Mouse (Mus musculus) lung, embryonic 15.5 days (tissue): Measurements from ENCODE around the gene Ap1g1. TPM values are rescaled to one million over a fixed set of nuclear protein-coding genes. Genes with fewer than 3 reads are reported as not detected.

ENCODE experiments used
- ATAC-seq: fragments of 200-750 bp; cut with Nextera tagmentation; 2 replicates; pipeline ENCODE4 v1.8.0; 2017; ENCODE audit warnings: moderate number of reproducible peaks, borderline replicate concordance; ENCODE audit not compliant: low FRiP score, low TSS enrichment; ENCODE audit errors: extremely low read depth
- H3K27ac ChIP-seq: fragments of 300-500 bp; sonication (generic); 2 replicates; pipeline ENCODE4 v1.5.1; 2015; ENCODE audit warnings: moderate library complexity, mild to moderate bottlenecking, inconsistent platforms
- H3K27me3 ChIP-seq: fragments of 300-500 bp; sonication (generic); 2 replicates; pipeline ENCODE4 v1.6.1; 2015; ENCODE audit warnings: inconsistent platforms
- H3K36me3 ChIP-seq: fragments of 300-500 bp; sonication (generic); 2 replicates; pipeline ENCODE4 v1.6.1; 2015; ENCODE audit warnings: inconsistent platforms
- H3K4me1 ChIP-seq: fragments of 300-500 bp; sonication (generic); 2 replicates; pipeline ENCODE4 v1.6.1; 2015; ENCODE audit warnings: inconsistent platforms
- H3K4me2 ChIP-seq: fragments of 300-500 bp; sonication (generic); 2 replicates; pipeline ENCODE4 v1.6.1; 2015; ENCODE audit warnings: inconsistent platforms, mild to moderate bottlenecking, moderate library complexity
- H3K4me3 ChIP-seq: fragments of 300-500 bp; sonication (generic); 2 replicates; pipeline ENCODE4 v1.5.1; 2015; ENCODE audit warnings: mild to moderate bottlenecking, inconsistent platforms
- H3K9ac ChIP-seq: fragments of 300-500 bp; sonication (generic); 2 replicates; pipeline ENCODE4 v1.6.1; 2015; ENCODE audit warnings: inconsistent platforms
- H3K9me3 ChIP-seq: fragments of 300-500 bp; sonication (generic); 2 replicates; pipeline ENCODE4 v1.6.1; 2016; ENCODE audit warnings: inconsistent platforms
- WGBS: fragments of 180-500 bp; shearing (Covaris S2); methylation state at CpG from one replicate; pipeline ENCODE4 v1.1.7; 2015; 5-methylcytosine and 5-hydroxymethylcytosine counted together
- polyA plus RNA-seq: library from polyadenylated mRNA; unstranded; fragments of >200 nt; fragmentation: Nextera tagmentation; extraction: Ambion mirVana; gene quantifications from 2 replicates; pipeline ENCODE4 v1.2.1, GENCODE M21; 2015

The Ap1g1 gene
- polyA plus RNA-seq, 1 experiment from 2014 or later, result 44.2 TPM

- Histone ChIP-seq H3K4me3 (no peak overlapping the region), H3K4me2 (no peak overlapping the region), H3K27ac (no peak overlapping the region), H3K36me3 (peaks cover 48% of the 10 kb centered on the region), H3K9ac (no peak overlapping the region), H3K27me3 (no peaks in the 10 kb centered on the region), H3K9me3 (no peaks in the 10 kb centered on the region), H3K4me1 (no peaks in the 10 kb centered on the region)
- no peak for ATAC-seq
- 97% methylated on average over 2 of the region's 2 CpGs for WGBS
These were observed 61.5 kb downstream of the Ap1g1 start for GRCm38 (mm10) chr8:109839822-109840221.

- no peak for ATAC-seq
- H3K9me3 ChIP-seq, result no peaks in the 10 kb centered on the region
- peaks cover 50% of the 10 kb centered on the region for H3K36me3 ChIP-seq
- H3K9ac ChIP-seq, result no peak overlapping the region
- no peak overlapping the region for H3K4me2 ChIP-seq
- H3K27ac ChIP-seq, result no peak overlapping the region
- 100% methylated on average over 1 of the region's 1 CpGs for WGBS
- H3K27me3 ChIP-seq, result no peaks in the 10 kb centered on the region
- H3K4me1 ChIP-seq, result no peaks in the 10 kb centered on the region
- H3K4me3 ChIP-seq, result no peak overlapping the region
These were observed 64.1 kb downstream of the Ap1g1 start for GRCm38 (mm10) chr8:109842468-109842867.

- no peak overlapping the region for H3K4me2 ChIP-seq
- H3K27me3 ChIP-seq, result no peaks in the 10 kb centered on the region
- 72% methylated on average over 2 of the region's 2 CpGs for WGBS
- H3K27ac ChIP-seq, result no peak overlapping the region
- ATAC-seq, result no peak
- peaks cover 66% of the 10 kb centered on the region for H3K36me3 ChIP-seq
- H3K9ac ChIP-seq, result no peak overlapping the region
- no peaks in the 10 kb centered on the region for H3K4me1 ChIP-seq
- no peaks in the 10 kb centered on the region for H3K9me3 ChIP-seq
- no peak overlapping the region for H3K4me3 ChIP-seq
These were observed 69.5 kb downstream of the Ap1g1 start for GRCm38 (mm10) chr8:109847866-109848265.

- peaks cover 59% of the 10 kb centered on the region for H3K36me3 ChIP-seq
- H3K27me3 ChIP-seq, result no peaks in the 10 kb centered on the region
- H3K27ac ChIP-seq, result no peak overlapping the region
- H3K9ac ChIP-seq, result no peak overlapping the region
- 84% methylated on average over 3 of the region's 3 CpGs for WGBS
- no peak for ATAC-seq
- H3K4me2 ChIP-seq, result no peak overlapping the region
- H3K4me1 ChIP-seq, result no peaks in the 10 kb centered on the region
- no peaks in the 10 kb centered on the region for H3K9me3 ChIP-seq
- no peak overlapping the region for H3K4me3 ChIP-seq
These were observed 70.6 kb downstream of the Ap1g1 start for GRCm38 (mm10) chr8:109848981-109849380.

- ATAC-seq, result no peak
- Histone ChIP-seq H3K9me3 (no peaks in the 10 kb centered on the region), H3K4me3 (no peak overlapping the region), H3K27ac (no peak overlapping the region), H3K4me1 (no peaks in the 10 kb centered on the region), H3K36me3 (peaks cover 58% of the 10 kb centered on the region), H3K27me3 (no peaks in the 10 kb centered on the region), H3K4me2 (no peak overlapping the region), H3K9ac (no peak overlapping the region)
- 33% methylated on average over 6 of the region's 6 CpGs for WGBS
These were observed 75.1 kb downstream of the Ap1g1 start for GRCm38 (mm10) chr8:109853423-109853822.

- Histone ChIP-seq H3K4me3 (no peak overlapping the region), H3K9ac (no peak overlapping the region), H3K27ac (no peak overlapping the region), H3K9me3 (no peaks in the 10 kb centered on the region), H3K4me1 (no peaks in the 10 kb centered on the region), H3K36me3 (peaks cover 56% of the 10 kb centered on the region), H3K27me3 (no peaks in the 10 kb centered on the region), H3K4me2 (no peak overlapping the region)
- 90% methylated on average over 4 of the region's 4 CpGs for WGBS
- no peak for ATAC-seq
These were observed 76.2 kb downstream of the Ap1g1 start for GRCm38 (mm10) chr8:109854522-109854921.

- ATAC-seq, result no peak
- H3K9ac ChIP-seq, result no peak overlapping the region
- no peaks in the 10 kb centered on the region for H3K27me3 ChIP-seq
- H3K4me3 ChIP-seq, result no peak overlapping the region
- H3K36me3 ChIP-seq, result peaks cover 56% of the 10 kb centered on the region
- H3K9me3 ChIP-seq, result no peaks in the 10 kb centered on the region
- no peak overlapping the region for H3K27ac ChIP-seq
- WGBS, result 95% methylated on average over 6 of the region's 6 CpGs
- H3K4me1 ChIP-seq, result no peaks in the 10 kb centered on the region
- H3K4me2 ChIP-seq, result no peak overlapping the region
These were observed 77.1 kb downstream of the Ap1g1 start for GRCm38 (mm10) chr8:109855451-109855850.

- Histone ChIP-seq H3K4me1 (peaks cover 5% of the 10 kb centered on the region), H3K27me3 (no peaks in the 10 kb centered on the region), H3K36me3 (peaks cover 37% of the 10 kb centered on the region), H3K4me3 (no peak overlapping the region), H3K9ac (no peak overlapping the region), H3K4me2 (no peak overlapping the region), H3K9me3 (no peaks in the 10 kb centered on the region), H3K27ac (no peak overlapping the region)
- ATAC-seq, result no peak
- WGBS, result 53% methylated on average over 2 of the region's 2 CpGs
These were observed 85.0 kb downstream of the Ap1g1 start for GRCm38 (mm10) chr8:109863398-109863797.

- no peak overlapping the region for H3K27ac ChIP-seq
- no peak for ATAC-seq
- H3K4me1 ChIP-seq, result peaks cover 5% of the 10 kb centered on the region
- no peak overlapping the region for H3K9ac ChIP-seq
- no peaks in the 10 kb centered on the region for H3K9me3 ChIP-seq
- H3K4me3 ChIP-seq, result no peak overlapping the region
- H3K4me2 ChIP-seq, result no peak overlapping the region
- H3K27me3 ChIP-seq, result no peaks in the 10 kb centered on the region
- H3K36me3 ChIP-seq, result peaks cover 33% of the 10 kb centered on the region
- 51% methylated on average over 2 of the region's 2 CpGs for WGBS
These were observed 86.4 kb downstream of the Ap1g1 start for GRCm38 (mm10) chr8:109864798-109865197.

- Histone ChIP-seq H3K9ac (no peak overlapping the region), H3K4me1 (peaks cover 5% of the 10 kb centered on the region), H3K4me3 (no peak overlapping the region), H3K27ac (no peak overlapping the region), H3K4me2 (no peak overlapping the region), H3K9me3 (no peaks in the 10 kb centered on the region), H3K27me3 (no peaks in the 10 kb centered on the region), H3K36me3 (peaks cover 25% of the 10 kb centered on the region)
- no peak for ATAC-seq
- 82% methylated on average over 4 of the region's 4 CpGs for WGBS
These were observed 87.2 kb downstream of the Ap1g1 start for GRCm38 (mm10) chr8:109865536-109865935.

GRCm38 (mm10) chr8:109866690-109867089, 88.3 kb downstream of the Ap1g1 start:
- peaks cover 14% of the 10 kb centered on the region; the same call in 1 of the 2 replicates for H3K36me3 ChIP-seq
- no peak for ATAC-seq
- H3K9me3 ChIP-seq, result no peaks in the 10 kb centered on the region
- H3K4me1 ChIP-seq, result peaks cover 5% of the 10 kb centered on the region
- H3K9ac ChIP-seq, result no peak overlapping the region
- H3K4me3 ChIP-seq, result no peak overlapping the region
- no peak overlapping the region for H3K4me2 ChIP-seq
- WGBS, result 80% methylated on average over 5 of the region's 5 CpGs
- no peaks in the 10 kb centered on the region for H3K27me3 ChIP-seq
- no peak overlapping the region for H3K27ac ChIP-seq

- WGBS, result under 1% methylated on average over 42 of the region's 42 CpGs
- Histone ChIP-seq H3K9me3 (no peaks in the 10 kb centered on the region), H3K4me1 (peaks cover 5% of the 10 kb centered on the region), H3K36me3 (no peaks in the 10 kb centered on the region), H3K9ac (peak within 1 kb of the TSS; percentile 92), H3K27me3 (no peaks in the 10 kb centered on the region), H3K4me2 (peak within 1 kb of the TSS; percentile 87), H3K27ac (peak within 1 kb of the TSS; percentile 93), H3K4me3 (peak within 1 kb of the TSS; percentile 98)
- peak; percentile 98 for ATAC-seq
These were observed 89.8 kb downstream of the Ap1g1 start, which contains the start of gene Phlpp2 for GRCm38 (mm10) chr8:109868003-109868679. Gene Phlpp2, plus strand, starts transcription at chr8:109868542.
